Mouse (Mus musculus): ENCODE measurements around the gene Mypn. TPM values are rescaled to one million over a fixed set of nuclear protein-coding genes. Genes with fewer than 3 reads are reported as not detected.

Gene Mypn
- polyA plus RNA-seq, 1 experiment from 2014 or later = 1.8 TPM

- no peaks in the 10 kb centered on the region for H3K4me1 ChIP-seq
- no peak for ATAC-seq (ENCODE audit: low FRiP score)
- 87% methylated on average over 10 of the region's 10 CpGs for WGBS
- no peak overlapping the region for H3K9ac ChIP-seq (replicated peaks)
- H3K27ac ChIP-seq (replicated peaks) = no peak overlapping the region
- H3K4me2 ChIP-seq = no peak overlapping the region
- no peaks in the 10 kb centered on the region for H3K27me3 ChIP-seq (replicated peaks)
- H3K36me3 ChIP-seq = no peaks in the 10 kb centered on the region
- no peak overlapping the region for H3K4me3 ChIP-seq (replicated peaks)
- no peaks in the 10 kb centered on the region for H3K9me3 ChIP-seq (replicated peaks)
Observed at GRCm38 (mm10) chr10:63167241-63167995, 36.3 kb downstream of the Mypn start.

DNA sequence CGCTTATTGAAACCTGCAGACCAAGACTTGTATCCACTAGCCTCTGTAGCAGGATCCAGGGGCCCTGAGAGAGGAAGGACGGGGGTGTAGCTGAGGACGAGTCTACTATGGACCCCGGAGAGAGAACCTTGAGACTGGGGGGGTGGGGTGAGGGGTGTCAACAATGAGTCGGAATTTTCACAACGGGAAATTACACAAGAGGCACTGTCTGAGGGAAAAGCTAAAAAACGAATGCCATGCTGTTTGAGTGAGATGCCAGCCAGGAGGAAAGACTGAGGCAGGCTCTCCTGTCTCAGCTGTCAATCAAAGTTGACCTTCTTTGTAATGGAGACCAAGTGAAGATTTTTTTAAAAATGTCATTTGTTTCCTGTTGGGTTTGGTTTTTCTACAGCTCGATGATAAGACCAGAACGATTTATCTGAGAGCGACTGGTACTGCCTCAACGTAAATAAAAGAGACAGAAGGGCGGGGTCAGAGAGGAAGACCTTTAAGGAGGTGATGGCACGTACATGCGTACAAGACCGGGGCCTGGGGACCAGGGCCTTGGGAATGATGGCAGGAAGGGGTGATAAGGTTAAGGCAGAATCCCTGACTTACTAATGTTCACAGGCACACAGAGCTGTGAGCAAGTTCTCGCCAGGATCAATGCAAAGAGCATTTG is 37.9 kb downstream of the Mypn start:
- Histone ChIP-seq H3K4me2 (no peak overlapping the region), H3K27ac (replicated peaks) (no peak overlapping the region), H3K9me3 (replicated peaks) (no peaks in the 10 kb centered on the region), H3K36me3 (no peaks in the 10 kb centered on the region), H3K4me1 (no peaks in the 10 kb centered on the region), H3K27me3 (replicated peaks) (no peaks in the 10 kb centered on the region), H3K9ac (replicated peaks) (no peak overlapping the region), H3K4me3 (replicated peaks) (no peak overlapping the region)
- 88% methylated on average over 16 of the region's 16 CpGs for WGBS
- ATAC-seq (ENCODE audit: low FRiP score) = no peak

- no peak for ATAC-seq (ENCODE audit: low FRiP score)
- Histone ChIP-seq H3K36me3 (no peaks in the 10 kb centered on the region), H3K27me3 (replicated peaks) (no peaks in the 10 kb centered on the region), H3K9me3 (replicated peaks) (no peaks in the 10 kb centered on the region), H3K4me1 (no peaks in the 10 kb centered on the region), H3K4me2 (no peak overlapping the region), H3K9ac (replicated peaks) (no peak overlapping the region), H3K27ac (replicated peaks) (no peak overlapping the region), H3K4me3 (replicated peaks) (no peak overlapping the region)
- 74% methylated on average over 5 of the region's 5 CpGs for WGBS
Observed at GRCm38 (mm10) chr10:63161240-63161639, 42.5 kb downstream of the Mypn start.

DNA sequence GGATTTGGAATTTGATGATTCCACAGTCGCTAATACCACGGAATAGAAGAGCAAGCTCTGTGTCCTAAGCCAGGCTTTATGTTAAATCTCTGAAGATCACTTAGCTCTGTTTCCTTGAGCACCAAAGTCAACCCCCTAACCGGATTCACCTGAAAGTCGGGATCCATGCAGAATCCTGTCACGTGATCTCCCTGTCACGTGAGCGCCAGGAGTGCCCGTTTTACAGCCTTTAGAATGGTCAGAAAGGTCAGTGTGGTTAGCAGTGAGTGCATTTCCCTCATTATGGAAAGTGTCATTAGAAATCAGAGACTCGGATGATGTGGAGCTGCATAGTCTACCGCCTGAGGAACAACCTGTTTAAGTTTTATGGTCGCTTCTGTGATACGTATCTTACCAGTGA is 43.1 kb downstream of the Mypn start:
- H3K4me1 ChIP-seq = no peaks in the 10 kb centered on the region
- no peak overlapping the region for H3K9ac ChIP-seq (replicated peaks)
- H3K9me3 ChIP-seq (replicated peaks) = no peaks in the 10 kb centered on the region
- 75% methylated on average over 12 of the region's 12 CpGs for WGBS
- no peaks in the 10 kb centered on the region for H3K36me3 ChIP-seq
- no peak for ATAC-seq (ENCODE audit: low FRiP score)
- H3K4me2 ChIP-seq = no peak overlapping the region
- no peak overlapping the region for H3K27ac ChIP-seq (replicated peaks)
- no peaks in the 10 kb centered on the region for H3K27me3 ChIP-seq (replicated peaks)
- H3K4me3 ChIP-seq (replicated peaks) = no peak overlapping the region

- no peak for ATAC-seq (ENCODE audit: low FRiP score)
- Histone ChIP-seq H3K4me1 (no peaks in the 10 kb centered on the region), H3K27me3 (replicated peaks) (no peaks in the 10 kb centered on the region), H3K36me3 (no peaks in the 10 kb centered on the region), H3K4me2 (no peak overlapping the region), H3K9me3 (replicated peaks) (no peaks in the 10 kb centered on the region), H3K9ac (replicated peaks) (no peak overlapping the region), H3K4me3 (replicated peaks) (no peak overlapping the region), H3K27ac (replicated peaks) (no peak overlapping the region)
- WGBS = 81% methylated on average over 13 of the region's 13 CpGs
Observed at GRCm38 (mm10) chr10:63158191-63158590, 45.6 kb downstream of the Mypn start.

- 84% methylated on average over 4 of the region's 4 CpGs for WGBS
- H3K4me3 ChIP-seq (replicated peaks) = no peak overlapping the region
- H3K9me3 ChIP-seq (replicated peaks) = no peaks in the 10 kb centered on the region
- no peak for ATAC-seq (ENCODE audit: low FRiP score)
- H3K4me1 ChIP-seq = no peaks in the 10 kb centered on the region
- no peak overlapping the region for H3K4me2 ChIP-seq
- no peaks in the 10 kb centered on the region for H3K36me3 ChIP-seq
- no peak overlapping the region for H3K27ac ChIP-seq (replicated peaks)
- no peak overlapping the region for H3K9ac ChIP-seq (replicated peaks)
- H3K27me3 ChIP-seq (replicated peaks) = no peaks in the 10 kb centered on the region
Observed at GRCm38 (mm10) chr10:63157491-63157890, 46.3 kb downstream of the Mypn start.

DNA sequence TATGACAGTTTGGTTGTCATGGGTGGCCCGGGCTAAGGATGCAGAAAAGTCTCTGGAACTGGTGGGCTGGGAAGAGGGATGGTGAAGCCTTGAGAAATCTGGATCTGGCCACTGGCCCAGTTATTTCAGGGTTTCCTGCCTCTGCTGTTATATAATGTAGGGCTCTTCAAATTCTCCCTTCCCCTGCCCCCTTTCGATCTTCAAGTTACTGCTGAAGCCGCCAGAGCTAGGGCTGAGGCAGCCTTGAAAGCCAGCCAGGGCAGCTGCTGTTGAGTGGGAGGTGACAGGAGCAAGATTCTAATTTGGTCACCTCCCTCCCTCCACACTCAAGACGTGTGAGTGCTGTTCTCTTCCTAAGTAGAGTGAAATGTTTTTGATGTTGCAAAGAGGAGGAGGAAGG is 46.8 kb downstream of the Mypn start:
- Histone ChIP-seq H3K4me3 (replicated peaks) (no peak overlapping the region), H3K4me1 (no peaks in the 10 kb centered on the region), H3K27ac (replicated peaks) (no peak overlapping the region), H3K9ac (replicated peaks) (no peak overlapping the region), H3K27me3 (replicated peaks) (no peaks in the 10 kb centered on the region), H3K9me3 (replicated peaks) (no peaks in the 10 kb centered on the region), H3K36me3 (no peaks in the 10 kb centered on the region), H3K4me2 (no peak overlapping the region)
- ATAC-seq (ENCODE audit: low FRiP score) = no peak
- 63% methylated on average over 4 of the region's 4 CpGs for WGBS

GRCm38 (mm10) chr10:63156351-63156750 is 47.4 kb downstream of the Mypn start:
- 96% methylated on average over 1 of the region's 1 CpGs for WGBS
- no peak for ATAC-seq (ENCODE audit: low FRiP score)
- Histone ChIP-seq H3K36me3 (no peaks in the 10 kb centered on the region), H3K4me3 (replicated peaks) (no peak overlapping the region), H3K9ac (replicated peaks) (no peak overlapping the region), H3K4me2 (no peak overlapping the region), H3K27ac (replicated peaks) (no peak overlapping the region), H3K9me3 (replicated peaks) (no peaks in the 10 kb centered on the region), H3K4me1 (no peaks in the 10 kb centered on the region), H3K27me3 (replicated peaks) (no peaks in the 10 kb centered on the region)

- H3K9ac ChIP-seq (replicated peaks) = no peak overlapping the region
- H3K27me3 ChIP-seq (replicated peaks) = no peaks in the 10 kb centered on the region
- H3K9me3 ChIP-seq (replicated peaks) = no peaks in the 10 kb centered on the region
- H3K4me3 ChIP-seq (replicated peaks) = no peak overlapping the region
- H3K4me2 ChIP-seq = no peak overlapping the region
- no peaks in the 10 kb centered on the region for H3K36me3 ChIP-seq
- no peak overlapping the region for H3K27ac ChIP-seq (replicated peaks)
- ATAC-seq (ENCODE audit: low FRiP score) = no peak
- WGBS = 81% methylated on average over 4 of the region's 4 CpGs
- H3K4me1 ChIP-seq = no peaks in the 10 kb centered on the region
Observed at GRCm38 (mm10) chr10:63155668-63156350, 47.9 kb downstream of the Mypn start.

DNA sequence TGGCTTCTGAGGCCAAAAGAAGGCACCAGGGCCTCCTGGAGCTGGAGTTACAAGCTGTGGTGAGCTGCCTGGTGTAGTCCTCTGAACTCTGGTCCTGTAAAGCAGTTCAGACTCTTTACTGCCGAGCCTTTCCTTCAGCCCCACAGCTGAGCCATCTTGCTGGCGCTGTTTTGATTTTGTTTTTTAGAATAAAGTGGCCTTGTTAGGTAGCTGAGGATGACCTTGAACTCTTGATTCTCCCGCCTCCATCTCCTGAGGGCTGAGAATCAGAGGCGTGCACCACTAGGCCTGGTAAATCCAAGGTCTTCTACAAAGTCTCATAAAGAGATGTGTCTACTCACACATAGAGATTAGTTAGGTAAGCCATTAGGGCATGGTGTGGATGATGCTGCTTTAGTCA is 49.0 kb downstream of the Mypn start:
- Histone ChIP-seq H3K4me3 (replicated peaks) (no peak overlapping the region), H3K27me3 (replicated peaks) (no peaks in the 10 kb centered on the region), H3K36me3 (no peaks in the 10 kb centered on the region), H3K4me1 (no peaks in the 10 kb centered on the region), H3K27ac (replicated peaks) (no peak overlapping the region), H3K9me3 (replicated peaks) (no peaks in the 10 kb centered on the region), H3K9ac (replicated peaks) (no peak overlapping the region), H3K4me2 (no peak overlapping the region)
- WGBS = 84% methylated on average over 4 of the region's 4 CpGs
- no peak for ATAC-seq (ENCODE audit: low FRiP score)

GRCm38 (mm10) chr10:63154226-63154625 is 49.5 kb downstream of the Mypn start:
- Histone ChIP-seq H3K27me3 (replicated peaks) (no peaks in the 10 kb centered on the region), H3K4me1 (no peaks in the 10 kb centered on the region), H3K27ac (replicated peaks) (no peak overlapping the region), H3K9me3 (replicated peaks) (no peaks in the 10 kb centered on the region), H3K4me3 (replicated peaks) (no peak overlapping the region), H3K9ac (replicated peaks) (no peak overlapping the region), H3K36me3 (no peaks in the 10 kb centered on the region), H3K4me2 (no peak overlapping the region)
- WGBS = 72% methylated on average over 6 of the region's 6 CpGs
- ATAC-seq (ENCODE audit: low FRiP score) = no peak

- H3K27me3 ChIP-seq (replicated peaks) = no peaks in the 10 kb centered on the region
- H3K9ac ChIP-seq (replicated peaks) = no peak overlapping the region
- H3K27ac ChIP-seq (replicated peaks) = no peak overlapping the region
- no peak overlapping the region for H3K4me3 ChIP-seq (replicated peaks)
- no peaks in the 10 kb centered on the region for H3K9me3 ChIP-seq (replicated peaks)
- no peak overlapping the region for H3K4me2 ChIP-seq
- WGBS = 36% methylated on average over 3 of the region's 3 CpGs
- no peaks in the 10 kb centered on the region for H3K36me3 ChIP-seq
- no peak for ATAC-seq (ENCODE audit: low FRiP score)
- no peaks in the 10 kb centered on the region for H3K4me1 ChIP-seq
Observed at GRCm38 (mm10) chr10:63153563-63153962, 50.2 kb downstream of the Mypn start.
